Mouse (Mus musculus) liver (tissue): ENCODE data around the gene Igf1.

Source experiments
- DNase-seq: peaks from one replicate; pipeline ENCODE4 v3.0.0-alpha.2; 2020; ENCODE audit warnings: mixed read lengths

Igf1 gene

GRCm38 (mm10) chr10:87858013-87858806, at the start of gene Igf1:
Gene Igf1 (plus strand): TSS chr10:87858265.
- no peak for DNase-seq

GRCm38 (mm10) chr10:87812157-87813072, 45.6 kb upstream of the Igf1 start:
- DNase-seq, result no peak

GRCm38 (mm10) chr10:87813073-87813590, 44.9 kb upstream of the Igf1 start:
- peak; percentile 9 for DNase-seq

- DNase-seq, result no peak
These were observed 41.2 kb upstream of the Igf1 start for GRCm38 (mm10) chr10:87816861-87817260.

- DNase-seq, result no peak
These were observed 40.3 kb upstream of the Igf1 start for GRCm38 (mm10) chr10:87817786-87818185.

- DNase-seq, result no peak
These were observed 36.2 kb upstream of the Igf1 start for GRCm38 (mm10) chr10:87821906-87822305.

GRCm38 (mm10) chr10:87830012-87830411, 28.1 kb upstream of the Igf1 start:
- DNase-seq, result no peak

- no peak for DNase-seq
These were observed 27.4 kb upstream of the Igf1 start for GRCm38 (mm10) chr10:87830639-87831038.

- no peak for DNase-seq
These were observed 26.0 kb upstream of the Igf1 start for GRCm38 (mm10) chr10:87832101-87832500.

- no peak for DNase-seq
These were observed 18.6 kb upstream of the Igf1 start for GRCm38 (mm10) chr10:87839454-87839853.

- DNase-seq, result no peak
These were observed 15.6 kb upstream of the Igf1 start for GRCm38 (mm10) chr10:87842501-87842900.

GRCm38 (mm10) chr10:87844917-87845552, 13.0 kb upstream of the Igf1 start:
- DNase-seq, result no peak

- no peak for DNase-seq
These were observed 10.2 kb upstream of the Igf1 start for GRCm38 (mm10) chr10:87847882-87848281.

GRCm38 (mm10) chr10:87848419-87848818, 9.6 kb upstream of the Igf1 start:
- no peak for DNase-seq

- no peak for DNase-seq
These were observed 6.6 kb upstream of the Igf1 start for GRCm38 (mm10) chr10:87851492-87851891.

- DNase-seq, result peak; percentile 47
These were observed 3.7 kb upstream of the Igf1 start for GRCm38 (mm10) chr10:87854408-87854807.

- DNase-seq, result no peak
These were observed 2.5 kb upstream of the Igf1 start for GRCm38 (mm10) chr10:87855423-87856122.

GRCm38 (mm10) chr10:87857215-87857955, 680 bp upstream of the Igf1 start:
- no peak for DNase-seq

- peak; percentile 6 for DNase-seq
These were observed 874 bp downstream of the Igf1 start for GRCm38 (mm10) chr10:87858939-87859338.

- no peak for DNase-seq
These were observed 1.4 kb downstream of the Igf1 start for GRCm38 (mm10) chr10:87859453-87859852.
